Mouse (Mus musculus): ENCODE measurements around the gene Fam149a.

Fam149a gene

GRCm38 (mm10) chr8:45330856-45331255 lies 51.2 kb downstream of the Fam149a start:
- DNase-seq = no peak

- no peak for DNase-seq
Observed at GRCm38 (mm10) chr8:45329206-45329980, 52.7 kb downstream of the Fam149a start.

- DNase-seq = peak in 1 of 2 experiments; percentile 8
Observed at GRCm38 (mm10) chr8:45327076-45327475, 55.0 kb downstream of the Fam149a start.

- no peak for DNase-seq
Observed at GRCm38 (mm10) chr8:45324151-45324550, 57.9 kb downstream of the Fam149a start.

GRCm38 (mm10) chr8:45321365-45321764 lies 60.7 kb downstream of the Fam149a start:
- DNase-seq = no peak

GRCm38 (mm10) chr8:45320930-45321329 lies 61.2 kb downstream of the Fam149a start:
- no peak for DNase-seq

GRCm38 (mm10) chr8:45310967-45311366 lies 71.1 kb downstream of the Fam149a start:
- DNase-seq = no peak

- no peak for DNase-seq
Observed at GRCm38 (mm10) chr8:45308366-45308765, 73.7 kb downstream of the Fam149a start, which contains the start of gene Gm45753. Gene Gm45753 (minus strand): TSS chr8:45308466.

- no peak for DNase-seq
Observed at GRCm38 (mm10) chr8:45305479-45305878, 76.6 kb downstream of the Fam149a start.

- DNase-seq = no peak
Observed at GRCm38 (mm10) chr8:45304354-45304753, 77.7 kb downstream of the Fam149a start.

- no peak for DNase-seq
Observed at GRCm38 (mm10) chr8:45302390-45302789, 79.7 kb downstream of the Fam149a start.

GRCm38 (mm10) chr8:45295276-45295675 lies 86.8 kb downstream of the Fam149a start:
- no peak for DNase-seq

- DNase-seq = no peak
Observed at GRCm38 (mm10) chr8:45294687-45295086, 87.4 kb downstream of the Fam149a start, which contains the start of gene Klkb1. Gene Klkb1 (minus strand): TSS chr8:45294859.

- DNase-seq = no peak
Observed at GRCm38 (mm10) chr8:45291790-45292189, 90.3 kb downstream of the Fam149a start.

Measured in kidney, adult 8-10 months (tissue).